Mouse (Mus musculus) left cerebral cortex, adult 11 months (tissue): ENCODE data around the gene Cd300ld5.
"Not testable (repeated sequence)": the region's sequence is repeated elsewhere in the genome, so short reads cannot be mapped to it uniquely, and the experiment has no call there.

Experiments used
- DNase-seq: peaks from one replicate; pipeline ENCODE4 v3.0.0; 2022; ENCODE audit warnings: low spot score

Gene Cd300ld5

DNA sequence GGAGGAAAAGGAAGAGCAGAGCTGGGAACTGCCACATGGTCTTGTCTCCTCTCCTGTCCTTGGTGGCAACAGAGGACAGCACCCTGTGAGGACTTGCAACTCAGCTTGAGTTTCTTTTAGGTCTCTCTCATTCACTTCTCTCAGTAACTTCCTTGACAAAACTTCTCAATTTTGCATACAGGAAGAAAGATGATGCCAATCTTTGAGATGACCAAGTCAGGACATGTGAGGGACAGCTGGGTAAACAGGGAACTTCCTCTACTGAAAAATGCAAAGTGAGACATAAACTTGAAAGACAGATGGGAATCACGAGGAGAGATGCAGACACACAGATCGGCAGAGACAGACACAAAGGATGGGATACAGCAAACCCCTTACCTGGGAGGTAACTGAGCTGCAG, 10.7 kb upstream of the Cd300ld5 start, which contains the start of gene Cd300ld3:
TSS of gene Cd300ld3 (minus strand) at position 151 of the 400 bp plus-strand sequence.
- DNase-seq = no peak

DNA sequence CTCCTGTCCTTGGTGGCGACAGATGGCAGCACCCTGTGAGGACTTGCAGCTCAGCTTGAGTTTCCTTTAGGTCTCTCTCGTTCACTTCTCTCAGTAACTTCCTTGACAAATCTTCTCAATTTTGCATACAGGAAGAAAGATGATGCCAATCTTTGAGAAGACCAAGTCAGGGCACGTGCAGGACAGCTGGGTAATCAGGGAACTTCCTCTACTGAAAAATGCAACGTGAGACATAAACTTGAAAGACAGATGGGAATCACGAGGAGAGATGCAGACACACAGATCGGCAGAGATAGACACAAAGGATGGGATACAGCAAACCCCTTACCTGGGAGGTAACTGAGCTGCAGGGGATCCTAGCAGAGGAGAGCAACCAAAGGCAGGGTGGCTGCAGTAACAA, 10.7 kb downstream of the Cd300ld5 start, which contains the start of gene Cd300ld4:
TSS of gene Cd300ld4 (minus strand) at position 101 of the 400 bp plus-strand sequence.
- not testable (repeated sequence) for DNase-seq

DNA sequence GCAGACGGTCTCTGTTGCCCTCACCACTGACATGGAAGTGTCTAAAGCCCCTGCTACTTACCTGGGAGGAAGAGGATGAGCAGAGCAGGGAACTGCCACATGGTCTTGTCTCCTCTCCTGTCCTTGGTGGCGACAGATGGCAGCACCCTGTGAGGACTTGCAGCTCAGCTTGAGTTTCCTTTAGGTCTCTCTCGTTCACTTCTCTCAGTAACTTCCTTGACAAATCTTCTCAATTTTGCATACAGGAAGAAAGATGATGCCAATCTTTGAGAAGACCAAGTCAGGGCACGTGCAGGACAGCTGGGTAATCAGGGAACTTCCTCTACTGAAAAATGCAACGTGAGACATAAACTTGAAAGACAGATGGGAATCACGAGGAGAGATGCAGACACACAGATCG, 21.5 kb downstream of the Cd300ld5 start, which contains the start of gene Cd300ld2:
TSS of gene Cd300ld2 (minus strand) at position 101 of the 400 bp plus-strand sequence.
- DNase-seq = not testable (repeated sequence)

GRCm38 (mm10) chr11:115004070-115004469, 33.5 kb downstream of the Cd300ld5 start:
- no peak for DNase-seq

GRCm38 (mm10) chr11:115001474-115002040, 36.0 kb downstream of the Cd300ld5 start, which contains the start of gene Cd300c2:
TSS of gene Cd300c2 (minus strand) at chr11:115001880.
- no peak for DNase-seq

- no peak for DNase-seq
Observed at GRCm38 (mm10) chr11:114989793-114990192, 47.8 kb downstream of the Cd300ld5 start, which contains the start of gene Cd300ld. TSS of gene Cd300ld (minus strand) at chr11:114989922.

GRCm38 (mm10) chr11:114981866-114982265, 55.7 kb downstream of the Cd300ld5 start:
- no peak for DNase-seq
